Mouse (Mus musculus): ENCODE measurements at regions not wholly inside any gene's neighbourhood (a gene's known extent, or its start where the extent isn't known, plus 50 kb on each side); places are given as distances from the start of the nearest gene placed in this dataset.

- Histone ChIP-seq H3K4me2 (ENCODE audit: low read depth, low read length) (no peak overlapping the region), H3K9me3 (ENCODE audit: control insufficient read depth, low read length) (no peaks in the 10 kb centered on the region), H3K27me3 (ENCODE audit: control insufficient read depth, insufficient read depth, low read length) (no peaks in the 10 kb centered on the region), H3K36me3 (ENCODE audit: control insufficient read depth, insufficient read depth, low read length) (no peaks in the 10 kb centered on the region), H3K9ac (replicated peaks; ENCODE audit: low read depth, low read length) (no peak overlapping the region), H3K4me3 (ENCODE audit: low read depth, low read length) (no peak overlapping the region), H3K27ac (ENCODE audit: low read depth, low read length) (no peak overlapping the region), H3K4me1 (ENCODE audit: control insufficient read depth, insufficient read depth, low read length) (no peaks in the 10 kb centered on the region)
- 56% methylated on average over 12 of the region's 12 CpGs for WGBS
- ATAC-seq (ENCODE audit: low read depth), result no peak
Measured at GRCm38 (mm10) chr12:69524337-69525035, 58.3 kb downstream of the Vcpkmt start.

DNA sequence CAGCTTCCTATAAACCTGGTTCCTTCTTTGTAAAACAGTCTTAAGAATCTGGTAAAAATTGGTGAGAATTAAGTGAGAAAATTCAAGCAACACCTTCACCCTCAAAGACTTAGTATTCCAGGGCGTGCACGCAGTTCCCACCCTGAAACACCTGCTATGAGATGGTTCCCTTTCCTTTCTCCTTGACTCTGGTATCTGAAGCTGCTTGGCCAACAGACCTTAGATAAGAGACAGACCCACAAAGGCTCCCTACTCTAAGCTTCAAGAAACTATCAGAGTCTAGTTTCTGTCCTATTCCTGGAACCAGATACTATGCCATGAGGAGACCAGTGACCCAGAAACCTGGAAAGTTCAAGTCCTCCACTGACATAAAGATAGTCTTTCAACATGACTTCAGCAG is 63.0 kb downstream of the Vcpkmt start:
- H3K27me3 ChIP-seq (ENCODE audit: control insufficient read depth, insufficient read depth, low read length), result no peaks in the 10 kb centered on the region
- H3K4me2 ChIP-seq (ENCODE audit: low read depth, low read length), result no peak overlapping the region
- H3K4me1 ChIP-seq (ENCODE audit: control insufficient read depth, insufficient read depth, low read length), result no peaks in the 10 kb centered on the region
- no peak for ATAC-seq (ENCODE audit: low read depth)
- no peaks in the 10 kb centered on the region for H3K9me3 ChIP-seq (ENCODE audit: control insufficient read depth, low read length)
- no peaks in the 10 kb centered on the region for H3K36me3 ChIP-seq (ENCODE audit: control insufficient read depth, insufficient read depth, low read length)
- no peak overlapping the region for H3K27ac ChIP-seq (ENCODE audit: low read depth, low read length)
- H3K4me3 ChIP-seq (ENCODE audit: low read depth, low read length), result no peak overlapping the region
- H3K9ac ChIP-seq (replicated peaks; ENCODE audit: low read depth, low read length), result no peak overlapping the region
- 92% methylated on average over 2 of the region's 2 CpGs for WGBS

- Histone ChIP-seq H3K9me3 (ENCODE audit: control insufficient read depth, low read length) (no peaks in the 10 kb centered on the region), H3K36me3 (ENCODE audit: control insufficient read depth, insufficient read depth, low read length) (no peaks in the 10 kb centered on the region), H3K27me3 (ENCODE audit: control insufficient read depth, insufficient read depth, low read length) (no peaks in the 10 kb centered on the region), H3K4me1 (ENCODE audit: control insufficient read depth, insufficient read depth, low read length) (no peaks in the 10 kb centered on the region), H3K4me3 (ENCODE audit: low read depth, low read length) (no peak overlapping the region), H3K4me2 (ENCODE audit: low read depth, low read length) (no peak overlapping the region), H3K27ac (ENCODE audit: low read depth, low read length) (no peak overlapping the region), H3K9ac (replicated peaks; ENCODE audit: low read depth, low read length) (no peak overlapping the region)
- WGBS, result 91% methylated on average over 2 of the region's 2 CpGs
- ATAC-seq (ENCODE audit: low read depth), result no peak
Measured at GRCm38 (mm10) chr12:69519028-69519427, 63.8 kb downstream of the Vcpkmt start.

DNA sequence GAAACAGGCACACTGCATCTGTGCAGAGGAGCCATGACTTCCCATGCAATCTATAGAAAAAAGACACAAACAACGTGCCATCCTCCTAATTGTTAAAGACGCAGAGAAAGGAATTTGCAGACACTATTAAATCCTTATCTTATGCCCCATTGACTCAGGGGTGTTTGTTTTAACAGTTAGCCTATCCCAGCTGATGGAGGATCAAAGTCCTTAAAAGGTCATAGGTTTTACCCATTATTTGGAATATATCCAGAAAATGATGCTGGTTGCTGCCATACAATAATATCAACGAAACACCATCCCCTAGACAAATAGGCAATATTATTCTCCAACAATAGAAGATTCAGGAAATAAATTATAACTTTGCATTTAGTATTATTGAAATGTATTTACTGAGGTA is 65.2 kb downstream of the Vcpkmt start:
- 71% methylated on average over 3 of the region's 3 CpGs for WGBS
- ATAC-seq (ENCODE audit: low read depth), result no peak
- Histone ChIP-seq H3K4me3 (ENCODE audit: low read depth, low read length) (no peak overlapping the region), H3K9ac (replicated peaks; ENCODE audit: low read depth, low read length) (no peak overlapping the region), H3K27ac (ENCODE audit: low read depth, low read length) (no peak overlapping the region), H3K36me3 (ENCODE audit: control insufficient read depth, insufficient read depth, low read length) (no peaks in the 10 kb centered on the region), H3K27me3 (ENCODE audit: control insufficient read depth, insufficient read depth, low read length) (no peaks in the 10 kb centered on the region), H3K4me1 (ENCODE audit: control insufficient read depth, insufficient read depth, low read length) (no peaks in the 10 kb centered on the region), H3K4me2 (ENCODE audit: low read depth, low read length) (no peak overlapping the region), H3K9me3 (ENCODE audit: control insufficient read depth, low read length) (no peaks in the 10 kb centered on the region)

DNA sequence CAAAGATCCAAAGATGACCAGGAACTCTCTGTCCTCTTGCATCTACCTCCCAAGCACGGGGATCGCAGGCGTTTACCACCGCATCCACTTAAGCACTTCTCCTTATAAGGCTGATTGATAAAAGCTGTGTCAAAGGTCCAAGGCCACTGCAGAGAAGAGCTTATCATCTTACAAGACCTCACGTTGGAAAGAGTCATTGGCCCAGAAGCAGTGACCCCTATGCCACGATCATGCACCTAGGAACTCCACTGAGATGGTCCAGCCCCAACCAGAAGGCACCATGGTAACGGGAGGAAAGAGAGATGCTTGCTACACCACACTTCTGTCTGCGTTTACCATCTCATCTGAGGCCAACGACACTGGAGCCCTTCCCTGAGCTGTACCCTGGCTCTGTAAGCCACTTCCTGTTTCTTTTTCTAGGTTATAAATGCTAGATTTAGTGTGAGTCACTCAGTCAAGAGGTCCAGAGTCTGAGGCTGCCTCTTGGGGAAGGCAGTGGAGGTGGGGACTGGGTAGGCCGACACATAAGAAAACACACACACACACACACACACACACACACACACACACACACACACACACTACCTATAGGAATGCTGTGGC is 66.4 kb downstream of the Vcpkmt start:
- Histone ChIP-seq H3K4me1 (ENCODE audit: control insufficient read depth, insufficient read depth, low read length) (no peaks in the 10 kb centered on the region), H3K27me3 (ENCODE audit: control insufficient read depth, insufficient read depth, low read length) (no peaks in the 10 kb centered on the region), H3K4me2 (ENCODE audit: low read depth, low read length) (no peak overlapping the region), H3K9ac (replicated peaks; ENCODE audit: low read depth, low read length) (no peak overlapping the region), H3K27ac (ENCODE audit: low read depth, low read length) (no peak overlapping the region), H3K9me3 (ENCODE audit: control insufficient read depth, low read length) (no peaks in the 10 kb centered on the region), H3K4me3 (ENCODE audit: low read depth, low read length) (no peak overlapping the region), H3K36me3 (ENCODE audit: control insufficient read depth, insufficient read depth, low read length) (no peaks in the 10 kb centered on the region)
- 87% methylated on average over 10 of the region's 10 CpGs for WGBS
- no peak for ATAC-seq (ENCODE audit: low read depth)

DNA sequence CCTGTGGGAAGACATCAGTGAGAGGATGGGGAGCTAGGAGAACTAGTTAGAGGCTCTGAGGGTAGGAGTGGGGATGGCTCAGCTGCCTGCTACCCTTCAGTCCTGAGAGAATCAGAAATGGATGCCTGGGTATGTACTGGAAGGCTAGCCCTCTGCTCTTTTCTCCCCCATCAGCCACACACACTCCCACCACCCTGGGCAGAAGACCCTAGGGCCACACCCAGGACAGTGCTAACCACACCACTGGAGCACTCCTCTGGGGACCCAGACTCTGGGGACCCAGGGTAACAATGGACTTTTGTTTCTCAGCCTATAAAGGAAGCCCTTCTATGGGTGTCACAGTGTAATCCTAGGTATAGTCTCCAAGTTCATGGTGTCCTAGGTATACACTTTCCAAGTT is 67.0 kb downstream of the Vcpkmt start:
- Histone ChIP-seq H3K36me3 (ENCODE audit: control insufficient read depth, insufficient read depth, low read length) (no peaks in the 10 kb centered on the region), H3K27ac (ENCODE audit: low read depth, low read length) (no peak overlapping the region), H3K4me3 (ENCODE audit: low read depth, low read length) (no peak overlapping the region), H3K9me3 (ENCODE audit: control insufficient read depth, low read length) (no peaks in the 10 kb centered on the region), H3K9ac (replicated peaks; ENCODE audit: low read depth, low read length) (no peak overlapping the region), H3K4me1 (ENCODE audit: control insufficient read depth, insufficient read depth, low read length) (no peaks in the 10 kb centered on the region), H3K4me2 (ENCODE audit: low read depth, low read length) (no peak overlapping the region), H3K27me3 (ENCODE audit: control insufficient read depth, insufficient read depth, low read length) (no peaks in the 10 kb centered on the region)
- no peak for ATAC-seq (ENCODE audit: low read depth)

DNA sequence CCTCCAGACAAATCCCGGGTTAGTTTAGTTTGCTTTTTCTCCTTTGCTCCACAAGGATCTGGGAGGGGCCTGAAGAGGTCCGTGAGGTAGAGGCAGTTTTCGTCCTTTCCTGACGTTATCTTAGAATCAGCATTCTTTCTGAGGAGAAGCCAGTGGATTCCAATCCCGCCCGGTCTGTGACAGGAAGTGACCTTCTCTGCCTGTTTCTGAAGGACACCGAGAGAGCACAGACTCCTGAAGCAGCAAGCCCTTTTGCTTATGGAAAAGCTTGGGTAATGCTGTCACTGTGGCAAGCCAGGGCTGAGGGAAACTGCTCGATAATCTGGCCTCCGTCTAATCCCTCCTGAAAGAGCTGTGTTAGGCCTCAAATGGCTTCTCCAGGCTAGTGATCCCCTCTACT is 67.7 kb downstream of the Vcpkmt start:
- Histone ChIP-seq H3K27ac (ENCODE audit: low read depth, low read length) (no peak overlapping the region), H3K36me3 (ENCODE audit: control insufficient read depth, insufficient read depth, low read length) (no peaks in the 10 kb centered on the region), H3K27me3 (ENCODE audit: control insufficient read depth, insufficient read depth, low read length) (no peaks in the 10 kb centered on the region), H3K4me2 (ENCODE audit: low read depth, low read length) (no peak overlapping the region), H3K9ac (replicated peaks; ENCODE audit: low read depth, low read length) (no peak overlapping the region), H3K9me3 (ENCODE audit: control insufficient read depth, low read length) (no peaks in the 10 kb centered on the region), H3K4me1 (ENCODE audit: control insufficient read depth, insufficient read depth, low read length) (no peaks in the 10 kb centered on the region), H3K4me3 (ENCODE audit: low read depth, low read length) (no peak overlapping the region)
- no peak for ATAC-seq (ENCODE audit: low read depth)
- 76% methylated on average over 9 of the region's 9 CpGs for whole genome bisulfite sequencing

DNA sequence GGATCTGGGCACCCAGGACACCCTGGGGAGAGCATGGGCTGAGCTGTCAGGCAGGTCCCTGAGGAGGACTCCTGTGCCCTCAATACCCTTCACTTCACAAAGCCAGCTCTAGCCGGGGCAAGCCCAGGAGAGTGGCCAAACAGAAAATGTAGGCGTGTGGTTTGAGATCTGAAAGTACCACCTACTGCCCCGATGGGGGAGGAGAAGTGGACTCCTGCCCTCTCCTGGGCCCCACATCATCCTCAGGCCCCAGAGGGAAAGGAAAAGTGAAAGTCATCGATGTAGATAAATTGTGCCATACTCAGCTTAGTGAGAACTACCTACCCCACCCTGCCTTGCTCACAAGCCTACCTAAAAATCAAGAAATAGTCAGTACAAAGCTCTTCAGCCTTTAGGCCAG is 69.7 kb downstream of the Vcpkmt start:
- WGBS, result 66% methylated on average over 4 of the region's 4 CpGs
- Histone ChIP-seq H3K36me3 (ENCODE audit: control insufficient read depth, insufficient read depth, low read length) (no peaks in the 10 kb centered on the region), H3K4me1 (ENCODE audit: control insufficient read depth, insufficient read depth, low read length) (no peaks in the 10 kb centered on the region), H3K9me3 (ENCODE audit: control insufficient read depth, low read length) (no peaks in the 10 kb centered on the region), H3K4me3 (ENCODE audit: low read depth, low read length) (no peak overlapping the region), H3K4me2 (ENCODE audit: low read depth, low read length) (no peak overlapping the region), H3K9ac (replicated peaks; ENCODE audit: low read depth, low read length) (no peak overlapping the region), H3K27me3 (ENCODE audit: control insufficient read depth, insufficient read depth, low read length) (no peaks in the 10 kb centered on the region), H3K27ac (ENCODE audit: low read depth, low read length) (no peak overlapping the region)
- no peak for ATAC-seq (ENCODE audit: low read depth)

GRCm38 (mm10) chr12:69510736-69511135 is 72.1 kb downstream of the Vcpkmt start:
- Histone ChIP-seq H3K4me1 (ENCODE audit: control insufficient read depth, insufficient read depth, low read length) (no peaks in the 10 kb centered on the region), H3K4me2 (ENCODE audit: low read depth, low read length) (no peak overlapping the region), H3K9me3 (ENCODE audit: control insufficient read depth, low read length) (no peaks in the 10 kb centered on the region), H3K4me3 (ENCODE audit: low read depth, low read length) (no peak overlapping the region), H3K36me3 (ENCODE audit: control insufficient read depth, insufficient read depth, low read length) (no peaks in the 10 kb centered on the region), H3K9ac (replicated peaks; ENCODE audit: low read depth, low read length) (no peak overlapping the region), H3K27me3 (ENCODE audit: control insufficient read depth, insufficient read depth, low read length) (no peaks in the 10 kb centered on the region), H3K27ac (ENCODE audit: low read depth, low read length) (no peak overlapping the region)
- no peak for ATAC-seq (ENCODE audit: low read depth)
- WGBS, result 25% methylated on average over 4 of the region's 4 CpGs

Measured in neural tube, embryonic 14.5 days (tissue).